Mouse (Mus musculus): ENCODE data around the gene Vwa8.

DNA sequence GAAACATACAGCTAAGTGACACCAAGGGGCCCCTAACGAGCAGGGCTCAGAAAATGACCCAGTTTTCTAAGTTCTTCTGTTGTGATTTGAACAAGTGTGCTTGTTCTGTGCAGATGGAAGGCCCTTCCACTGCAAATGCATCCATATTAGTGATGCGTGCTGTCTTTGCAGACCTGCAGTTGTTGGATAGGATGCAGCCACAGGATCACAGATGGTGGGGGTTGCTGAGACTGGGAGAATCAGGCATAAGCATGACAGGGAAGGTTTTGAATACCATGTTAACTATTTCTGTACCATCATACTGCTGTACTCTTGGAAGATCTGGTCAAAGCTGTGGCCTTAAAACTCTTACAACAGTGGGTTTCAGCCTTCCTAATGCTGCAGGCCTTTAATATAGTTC lies 83.2 kb downstream of the Vwa8 start:
- TF ChIP-seq GATA1 (IDR thresholded peaks at IDR 0.05; ENCODE audit: borderline replicate concordance, low read length) (no peak), CTCF (IDR thresholded peaks at IDR 0.05; ENCODE audit: low read depth, low read length) (no peak)
